Mouse (Mus musculus) midbrain, postnatal 0 days (tissue): ENCODE measurements around the gene Hrh1. TPM values are rescaled to one million over a fixed set of nuclear protein-coding genes. Genes with fewer than 3 reads are reported as not detected.
A peak's percentile ranks its signal among the peaks of the same experiment; 100 is the strongest.

Source experiments
- ATAC-seq: fragments of 200-750 bp; cut with Nextera tagmentation; 2 replicates; pipeline ENCODE4 v1.8.0; 2017; ENCODE audit warnings: moderate number of reproducible peaks, mild to moderate bottlenecking, moderate TSS enrichment, moderate library complexity; ENCODE audit not compliant: low FRiP score
- DNase-seq: peaks from one replicate; pipeline ENCODE4 v3.0.0-alpha.2; 2015; ENCODE audit warnings: low spot score
- H3K27ac ChIP-seq: fragments of 300-500 bp; sonication (generic); 2 replicates; pipeline ENCODE4 v1.5.1; 2014; ENCODE audit warnings: low read depth, mild to moderate bottlenecking, low read length, mixed read lengths
- H3K27me3 ChIP-seq: fragments of 300-500 bp; sonication (generic); 2 replicates; pipeline ENCODE4 v1.6.1; 2014; ENCODE audit warnings: low read length, control low read depth, mixed read lengths; ENCODE audit not compliant: insufficient read depth
- H3K36me3 ChIP-seq: fragments of 300-500 bp; sonication (generic); 2 replicates; pipeline ENCODE4 v1.6.1; 2014; ENCODE audit warnings: low read length, control low read depth, mixed read lengths; ENCODE audit not compliant: insufficient read depth
- H3K4me1 ChIP-seq: fragments of 300-500 bp; sonication (generic); 2 replicates; pipeline ENCODE4 v1.6.1; 2014; ENCODE audit warnings: mild to moderate bottlenecking, control low read depth, antibody characterized with exemption, low read length, mixed read lengths; ENCODE audit not compliant: insufficient read depth
- H3K4me2 ChIP-seq: fragments of 300-500 bp; sonication (generic); 2 replicates; pipeline ENCODE4 v1.6.1; 2014; ENCODE audit warnings: low read depth, mild to moderate bottlenecking, low read length, mixed read lengths; ENCODE audit not compliant: poor library complexity, severe bottlenecking
- H3K4me3 ChIP-seq: fragments of 300-500 bp; sonication (generic); 2 replicates; pipeline ENCODE4 v1.5.1; 2014; ENCODE audit warnings: low read depth, mild to moderate bottlenecking, low read length, moderate library complexity
- H3K9ac ChIP-seq: fragments of 300-500 bp; sonication (generic); replicated peaks from 2 replicates; pipeline ENCODE4 v1.6.1; 2014; ENCODE audit warnings: mild to moderate bottlenecking, low read length, moderate library complexity, mixed read lengths; ENCODE audit not compliant: poor library complexity, severe bottlenecking
- H3K9me3 ChIP-seq: fragments of 300-500 bp; sonication (generic); 2 replicates; pipeline ENCODE4 v1.6.1; 2016; ENCODE audit warnings: low read length, control low read depth
- CTCF ChIP-seq: IDR thresholded peaks from 2 replicates; pipeline ENCODE4 v1.5.1; 2016; ENCODE audit warnings: antibody characterized with exemption, mild to moderate bottlenecking
- WGBS: fragments of 180-500 bp; shearing (Covaris S2); extraction: QIAGEN DNeasy Blood & Tissue Kit; methylation state at CpG from one replicate; pipeline ENCODE4 v1.1.7; 2014; 5-methylcytosine and 5-hydroxymethylcytosine counted together
- polyA plus RNA-seq: library from polyadenylated mRNA; unstranded; fragments of >200 nt; fragmentation: Nextera tagmentation; extraction: Ambion mirVana; gene quantifications from 2 replicates; pipeline ENCODE4 v1.2.1, GENCODE M21; 2015
- total RNA-seq: library from RNA; depleted of rRNA; stranded (reverse); fragments of >200 nt; gene quantifications from 2 replicates; pipeline ENCODE4 v1.2.3, GENCODE M21; 2014

The Hrh1 gene
- total and polyA plus RNA-seq, 2 experiments from 2014 or later, result 1.6 to 1.9 TPM

GRCm38 (mm10) chr6:114455267-114455666 is 57.5 kb downstream of the Hrh1 start:
- no peak overlapping the region for H3K4me2 ChIP-seq
- H3K27ac ChIP-seq, result no peak overlapping the region
- ATAC-seq (no peak), DNase-seq (no peak)
- H3K36me3 ChIP-seq, result no peaks in the 10 kb centered on the region
- WGBS, result 90% methylated on average over 4 of the region's 4 CpGs
- H3K27me3 ChIP-seq, result no peaks in the 10 kb centered on the region
- H3K9me3 ChIP-seq, result no peaks in the 10 kb centered on the region
- TF ChIP-seq CTCF, result peak; percentile 21
- no peaks in the 10 kb centered on the region for H3K4me1 ChIP-seq
- no peak overlapping the region for H3K9ac ChIP-seq
- no peak overlapping the region for H3K4me3 ChIP-seq

- Histone ChIP-seq H3K4me3 (no peak overlapping the region), H3K9ac (no peak overlapping the region), H3K27ac (no peak overlapping the region), H3K4me1 (no peaks in the 10 kb centered on the region), H3K4me2 (no peak overlapping the region), H3K9me3 (no peaks in the 10 kb centered on the region), H3K36me3 (no peaks in the 10 kb centered on the region), H3K27me3 (no peaks in the 10 kb centered on the region)
- DNase-seq (no peak), ATAC-seq (no peak)
- no peak for TF ChIP-seq CTCF
- 58% methylated on average over 12 of the region's 12 CpGs for WGBS
Measured at GRCm38 (mm10) chr6:114456255-114457042, 58.7 kb downstream of the Hrh1 start.

GRCm38 (mm10) chr6:114457299-114457698 is 59.6 kb downstream of the Hrh1 start:
- Histone ChIP-seq H3K4me3 (no peak overlapping the region), H3K4me1 (no peaks in the 10 kb centered on the region), H3K9ac (no peak overlapping the region), H3K27me3 (no peaks in the 10 kb centered on the region), H3K4me2 (no peak overlapping the region), H3K9me3 (no peaks in the 10 kb centered on the region), H3K27ac (no peak overlapping the region), H3K36me3 (no peaks in the 10 kb centered on the region)
- no peak for TF ChIP-seq CTCF
- DNase-seq (no peak), ATAC-seq (no peak)
- WGBS, result 85% methylated on average over 3 of the region's 3 CpGs

GRCm38 (mm10) chr6:114458191-114458590 is 60.5 kb downstream of the Hrh1 start:
- Histone ChIP-seq H3K27me3 (no peaks in the 10 kb centered on the region), H3K4me3 (no peak overlapping the region), H3K4me2 (no peak overlapping the region), H3K36me3 (no peaks in the 10 kb centered on the region), H3K4me1 (no peaks in the 10 kb centered on the region), H3K9ac (no peak overlapping the region), H3K9me3 (no peaks in the 10 kb centered on the region), H3K27ac (no peak overlapping the region)
- DNase-seq, result no peak
- TF ChIP-seq CTCF, result no peak
- no peak for ATAC-seq
- WGBS, result 90% methylated on average over 5 of the region's 5 CpGs

GRCm38 (mm10) chr6:114459969-114460368 is 62.2 kb downstream of the Hrh1 start:
- Histone ChIP-seq H3K27ac (no peak overlapping the region), H3K36me3 (no peaks in the 10 kb centered on the region), H3K4me2 (no peak overlapping the region), H3K27me3 (no peaks in the 10 kb centered on the region), H3K9ac (no peak overlapping the region), H3K4me3 (no peak overlapping the region), H3K9me3 (no peaks in the 10 kb centered on the region), H3K4me1 (no peaks in the 10 kb centered on the region)
- 43% methylated on average over 2 of the region's 2 CpGs for WGBS
- no peak for TF ChIP-seq CTCF
- ATAC-seq (no peak), DNase-seq (no peak)

- Histone ChIP-seq H3K4me1 (no peaks in the 10 kb centered on the region), H3K9me3 (no peaks in the 10 kb centered on the region), H3K4me2 (no peak overlapping the region), H3K27me3 (no peaks in the 10 kb centered on the region), H3K36me3 (no peaks in the 10 kb centered on the region), H3K9ac (no peak overlapping the region), H3K4me3 (no peak overlapping the region), H3K27ac (no peak overlapping the region)
- ATAC-seq (no peak), DNase-seq (no peak)
- peak; percentile 55 for TF ChIP-seq CTCF
Measured at GRCm38 (mm10) chr6:114461536-114461935, 63.8 kb downstream of the Hrh1 start.
